Mouse (Mus musculus): Measurements from ENCODE around the gene Unc5a.
A peak's percentile ranks its signal among the peaks of the same experiment; 100 is the strongest.

Gene Unc5a

GRCm38 (mm10) chr13:54997568-54997967, 48.4 kb downstream of the Unc5a start:
- peak in 1 of 2 experiments; percentile 52 for DNase-seq (ENCODE audit: inconsistent age in 2 of 2, low spot score in 1 of 2)

- no peak for DNase-seq (ENCODE audit: inconsistent age in 2 of 2, low spot score in 1 of 2)
Measured at GRCm38 (mm10) chr13:55000433-55000832, 51.2 kb downstream of the Unc5a start.

GRCm38 (mm10) chr13:55002090-55002489, 52.9 kb downstream of the Unc5a start:
- no peak for DNase-seq (ENCODE audit: inconsistent age in 2 of 2, low spot score in 1 of 2)

- no peak for DNase-seq (ENCODE audit: inconsistent age in 2 of 2, low spot score in 1 of 2)
Measured at GRCm38 (mm10) chr13:55004646-55005045, 55.4 kb downstream of the Unc5a start.

GRCm38 (mm10) chr13:55005691-55006414, 56.6 kb downstream of the Unc5a start:
- no peak for DNase-seq (ENCODE audit: inconsistent age in 2 of 2, low spot score in 1 of 2)

GRCm38 (mm10) chr13:55006415-55006742, 57.2 kb downstream of the Unc5a start:
- DNase-seq (ENCODE audit: inconsistent age in 2 of 2, low spot score in 1 of 2) = no peak

GRCm38 (mm10) chr13:55008589-55008988, 59.4 kb downstream of the Unc5a start:
- DNase-seq (ENCODE audit: inconsistent age in 2 of 2, low spot score in 1 of 2) = no peak

GRCm38 (mm10) chr13:55011103-55011502, 61.9 kb downstream of the Unc5a start:
- DNase-seq (ENCODE audit: inconsistent age in 2 of 2, low spot score in 1 of 2) = no peak

- DNase-seq (ENCODE audit: inconsistent age in 2 of 2, low spot score in 1 of 2) = peak in 1 of 2 experiments; percentile 45
Measured at GRCm38 (mm10) chr13:55011981-55012478, 62.8 kb downstream of the Unc5a start.

GRCm38 (mm10) chr13:55013702-55014344, 64.6 kb downstream of the Unc5a start:
- DNase-seq (ENCODE audit: inconsistent age in 2 of 2, low spot score in 1 of 2) = peak in 1 of 2 experiments; percentile 48

GRCm38 (mm10) chr13:55014451-55014850, 65.2 kb downstream of the Unc5a start:
- no peak for DNase-seq (ENCODE audit: inconsistent age in 2 of 2, low spot score in 1 of 2)

GRCm38 (mm10) chr13:55017154-55017897, 68.1 kb downstream of the Unc5a start:
- DNase-seq (ENCODE audit: inconsistent age in 2 of 2, low spot score in 1 of 2) = no peak

- DNase-seq (ENCODE audit: inconsistent age in 2 of 2, low spot score in 1 of 2) = no peak
Measured at GRCm38 (mm10) chr13:55017898-55018599, 68.8 kb downstream of the Unc5a start.

GRCm38 (mm10) chr13:55018700-55019099, 69.5 kb downstream of the Unc5a start:
- no peak for DNase-seq (ENCODE audit: inconsistent age in 2 of 2, low spot score in 1 of 2)

GRCm38 (mm10) chr13:55019181-55019580, 70.0 kb downstream of the Unc5a start:
- no peak for DNase-seq (ENCODE audit: inconsistent age in 2 of 2, low spot score in 1 of 2)

- DNase-seq (ENCODE audit: inconsistent age in 2 of 2, low spot score in 1 of 2) = no peak
Measured at GRCm38 (mm10) chr13:55020051-55020450, 70.8 kb downstream of the Unc5a start.

GRCm38 (mm10) chr13:55021194-55021779, 72.1 kb downstream of the Unc5a start, which contains the start of gene Hk3:
Hk3 (minus strand) TSS chr13:55021385.
- DNase-seq (ENCODE audit: inconsistent age in 2 of 2, low spot score in 1 of 2) = peak in 1 of 2 experiments; percentile 36

GRCm38 (mm10) chr13:55022256-55022655, 73.0 kb downstream of the Unc5a start:
- DNase-seq (ENCODE audit: inconsistent age in 2 of 2, low spot score in 1 of 2) = no peak

GRCm38 (mm10) chr13:55022715-55023114, 73.5 kb downstream of the Unc5a start:
- DNase-seq (ENCODE audit: inconsistent age in 2 of 2, low spot score in 1 of 2) = peak; percentile 87 to 90

GRCm38 (mm10) chr13:55024215-55024614, 75.0 kb downstream of the Unc5a start:
- DNase-seq (ENCODE audit: inconsistent age in 2 of 2, low spot score in 1 of 2) = no peak

GRCm38 (mm10) chr13:55040016-55040415, 90.8 kb downstream of the Unc5a start:
- DNase-seq (ENCODE audit: inconsistent age in 2 of 2, low spot score in 1 of 2) = no peak
